Mouse (Mus musculus) liver, embryonic 14 days (tissue): ENCODE results near the gene Gbgt1. TPM values are rescaled to one million over a fixed set of nuclear protein-coding genes. Genes with fewer than 3 reads are reported as not detected.

ENCODE experiments used
- polyA plus RNA-seq: library from polyadenylated mRNA; depleted of rRNA; stranded (reverse); fragments of >200 nt; gene quantifications from 2 replicates; pipeline ENCODE4 v1.2.3, GENCODE M21; 2012; rRNA removed

Gbgt1 gene
- 0.27 and 0.44 TPM in 2 replicates for polyA plus RNA-seq

DNA sequence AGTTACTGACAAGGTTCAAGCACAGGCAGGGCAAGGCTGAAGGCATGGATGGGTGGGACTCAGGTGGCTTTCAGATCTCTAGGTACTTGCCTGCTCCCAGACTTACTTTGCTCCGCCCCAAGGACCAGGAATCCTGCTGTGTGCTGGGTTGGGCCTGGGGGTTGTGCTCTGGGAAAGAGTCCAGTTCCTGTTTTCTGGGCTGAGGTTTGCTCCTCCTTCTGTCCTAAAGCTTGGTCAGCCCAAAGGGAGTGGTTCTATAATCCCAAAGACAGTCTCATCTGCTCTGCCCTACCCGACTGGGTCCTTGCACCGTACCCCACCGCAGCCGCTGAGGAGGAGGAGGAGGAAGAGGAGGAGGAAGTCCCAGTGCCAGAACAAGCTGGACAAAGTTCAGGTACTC, at the start of gene Gbgt1:
Gene Gbgt1 (plus strand): TSS at position 221 of the 400 bp plus-strand sequence.

DNA sequence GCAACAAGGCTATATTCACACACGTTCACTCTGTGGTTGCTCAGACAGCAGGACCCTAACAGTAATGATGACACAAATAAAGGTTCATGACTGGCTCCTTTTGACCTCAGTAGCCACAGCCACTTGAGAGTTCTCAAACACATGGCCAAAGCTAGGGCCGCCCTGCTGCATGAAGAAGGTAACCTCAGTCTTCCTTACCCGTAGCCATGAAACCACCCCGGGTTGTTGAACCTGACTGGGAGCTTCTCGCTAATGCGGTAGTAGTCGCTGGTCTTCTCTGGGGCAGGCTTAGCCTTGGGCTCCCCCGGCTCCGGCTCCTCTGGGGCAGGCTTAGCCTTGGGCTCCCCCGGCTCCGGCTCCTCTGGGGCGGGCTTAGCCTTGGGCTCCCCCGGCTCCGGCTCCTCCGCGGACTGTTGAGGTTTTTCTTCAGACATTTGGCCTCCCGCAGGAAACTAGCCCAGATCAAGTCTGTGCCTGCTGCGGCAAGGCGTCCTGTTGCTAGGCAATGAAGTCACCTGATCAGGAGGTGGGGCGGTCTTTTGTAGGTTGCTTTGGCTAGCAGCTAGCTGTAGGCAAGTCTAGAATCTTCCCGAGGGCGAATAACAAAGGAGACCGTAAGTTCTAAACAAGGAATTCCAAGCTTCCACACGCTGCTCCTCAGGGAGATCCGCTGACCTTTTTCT, 30.7 kb upstream of the Gbgt1 start, which contains the start of gene 1700007K13Rik:
Gene 1700007K13Rik (minus strand): TSS at position 497 of the 683 bp plus-strand sequence.

GRCm38 (mm10) chr2:28467860-28468485, 28.7 kb upstream of the Gbgt1 start, which contains the start of gene Mrps2:
Gene Mrps2, plus strand, starts transcription at chr2:28468066.

GRCm38 (mm10) chr2:28505795-28506194, 9.1 kb downstream of the Gbgt1 start, which contains the start of gene Gm10134:
Gene Gm10134, plus strand, starts transcription at chr2:28506095.

DNA sequence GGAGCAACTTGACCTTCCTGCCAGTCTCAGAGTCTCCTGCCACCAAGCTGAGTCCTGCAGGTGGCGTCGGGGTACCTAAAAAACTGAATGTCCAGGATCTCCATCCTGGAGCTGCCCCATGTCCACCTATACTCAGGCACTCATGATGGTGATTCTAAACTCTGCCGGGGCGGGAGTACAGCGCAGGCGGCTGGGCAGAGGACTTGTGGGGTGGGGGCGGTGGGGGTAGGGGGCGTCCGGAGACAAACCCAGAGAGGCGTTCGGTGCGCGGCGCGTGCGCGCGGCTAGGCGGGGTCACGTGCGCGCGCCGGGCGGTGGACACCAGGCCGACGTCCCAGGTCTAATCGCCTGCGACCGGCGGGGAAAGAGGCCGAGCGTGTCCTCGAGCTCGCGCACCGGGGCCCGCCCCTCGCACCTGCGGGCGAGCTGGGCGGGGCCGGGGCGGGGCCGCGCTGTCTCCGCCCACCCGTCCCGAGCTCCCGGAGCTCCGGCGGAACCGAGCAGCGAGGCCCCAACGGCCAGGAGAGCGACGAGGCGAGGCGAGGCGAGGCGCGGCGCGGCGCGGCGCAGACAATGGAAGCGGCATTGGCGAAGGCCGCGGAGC, 16.2 kb downstream of the Gbgt1 start, which contains the start of gene Ralgds:
Gene Ralgds (plus strand): TSS at position 328 of the 604 bp plus-strand sequence.

Other genes starting within 250 kb of the Gbgt1 start
- 0.13 and 0.16 TPM in 2 replicates for gene Ppp1r26, start 50.1 kb upstream of the Gbgt1 start, polyA plus RNA-seq
- not detected in 2 replicates for gene 1700007K13Rik, start 30.6 kb upstream of the Gbgt1 start, polyA plus RNA-seq
- gene Mrps2, start 28.8 kb upstream of the Gbgt1 start, polyA plus RNA-seq = 18.3 and 21.0 TPM in 2 replicates
- 0.12 TPM in 1 of 2 replicates, not detected in the other for gene Gm10134, start 9.2 kb downstream of the Gbgt1 start, polyA plus RNA-seq
- gene Ralgds, start 16.2 kb downstream of the Gbgt1 start, polyA plus RNA-seq = 1.9 and 2.4 TPM in 2 replicates
- gene Cel, start 66.5 kb downstream of the Gbgt1 start, polyA plus RNA-seq = 0.05 TPM in 1 of 2 replicates, not detected in the other
- 12.1 and 12.9 TPM in 2 replicates for gene Gtf3c5, start 86.9 kb downstream of the Gbgt1 start, polyA plus RNA-seq
- 58.0 and 70.1 TPM in 2 replicates for gene Gfi1b, start 125.1 kb downstream of the Gbgt1 start, polyA plus RNA-seq
- gene Tsc1, start 144.3 kb downstream of the Gbgt1 start, polyA plus RNA-seq = 5.0 and 5.8 TPM in 2 replicates
- 1.3 and 1.6 TPM in 2 replicates for gene Spaca9, start 202.8 kb downstream of the Gbgt1 start, polyA plus RNA-seq
- gene Ak8, start 203.3 kb downstream of the Gbgt1 start, polyA plus RNA-seq = 0.11 and 0.17 TPM in 2 replicates